Mouse (Mus musculus) bone marrow, adult 2 months (tissue): ENCODE measurements at regions not wholly inside any gene's neighbourhood (a gene's known extent, or its start where the extent isn't known, plus 50 kb on each side); places are given as distances from the start of the nearest gene placed in this dataset.

ENCODE experiments used
- CTCF ChIP-seq: fragments of 200-500 bp; IDR thresholded peaks from 2 replicates; pipeline ENCODE4 v1.5.1; 2011; ENCODE audit warnings: low read length, control low read depth; ENCODE audit not compliant: control insufficient read depth, insufficient read depth
- POLR2A ChIP-seq: fragments of 200-500 bp; IDR thresholded peaks from 2 replicates; pipeline ENCODE4 v1.6.1; 2011; ENCODE audit warnings: low read depth, mild to moderate bottlenecking, control low read depth, low read length, borderline replicate concordance; ENCODE audit not compliant: control insufficient read depth

DNA sequence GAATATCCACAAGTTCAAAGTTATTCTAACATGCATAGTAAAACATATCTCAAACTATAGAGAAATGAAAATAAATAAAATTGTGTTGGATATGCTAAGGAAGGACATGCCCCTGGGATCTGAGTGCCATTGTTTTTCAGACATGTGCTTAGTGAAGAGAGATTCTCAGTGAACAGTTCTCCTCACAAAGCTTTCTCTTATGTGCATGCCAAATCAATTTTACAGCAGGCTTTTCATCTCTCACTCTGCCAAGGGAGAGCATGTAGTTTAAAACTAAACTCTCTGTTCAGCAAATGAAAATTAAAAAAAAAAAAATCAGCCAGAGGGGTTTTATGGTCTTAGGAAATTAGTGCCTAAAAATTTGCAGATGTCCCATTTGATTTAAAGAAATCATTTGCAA lies 1445.8 kb upstream of the Slc10a2 start:
- TF ChIP-seq POLR2A = no peak
- TF ChIP-seq CTCF = no peak
